Mouse (Mus musculus) hindbrain, embryonic 11.5 days (tissue): ENCODE data around the gene Eomes. TPM values are rescaled to one million over a fixed set of nuclear protein-coding genes. Genes with fewer than 3 reads are reported as not detected.

ENCODE experiments used
- ATAC-seq: fragments of 200-750 bp; cut with Nextera tagmentation; 2 replicates; pipeline ENCODE4 v1.8.0; 2017; ENCODE audit warnings: mild to moderate bottlenecking, moderate TSS enrichment, moderate library complexity; ENCODE audit not compliant: low FRiP score
- DNase-seq: peaks from one replicate; pipeline ENCODE4 v3.0.0-alpha.2; 2015; ENCODE audit warnings: low spot score
- H3K27ac ChIP-seq: fragments of 300-500 bp; sonication (generic); 2 replicates; pipeline ENCODE4 v1.5.1; 2014; ENCODE audit warnings: mild to moderate bottlenecking, low read depth, low read length
- H3K27me3 ChIP-seq: fragments of 300-500 bp; sonication (generic); 2 replicates; pipeline ENCODE4 v1.6.1; 2014; ENCODE audit warnings: mild to moderate bottlenecking, low read length, moderate library complexity, mixed read lengths; ENCODE audit not compliant: control insufficient read depth, insufficient read depth
- H3K36me3 ChIP-seq: fragments of 300-500 bp; sonication (generic); 2 replicates; pipeline ENCODE4 v1.6.1; 2014; ENCODE audit warnings: mild to moderate bottlenecking, low read length, moderate library complexity, mixed read lengths; ENCODE audit not compliant: control insufficient read depth, insufficient read depth
- H3K4me1 ChIP-seq: fragments of 300-500 bp; sonication (generic); replicated peaks from 2 replicates; pipeline ENCODE4 v1.6.1; 2014; ENCODE audit warnings: low read length, mixed read lengths; ENCODE audit not compliant: control insufficient read depth, insufficient read depth
- H3K4me2 ChIP-seq: fragments of 300-500 bp; sonication (generic); replicated peaks from 2 replicates; pipeline ENCODE4 v1.6.1; 2014; ENCODE audit warnings: mild to moderate bottlenecking, low read depth, low read length
- H3K4me3 ChIP-seq: fragments of 300-500 bp; sonication (generic); 2 replicates; pipeline ENCODE4 v1.5.1; 2014; ENCODE audit warnings: low read depth, low read length
- H3K9ac ChIP-seq: fragments of 300-500 bp; sonication (generic); 2 replicates; pipeline ENCODE4 v1.6.1; 2014; ENCODE audit warnings: low read depth, low read length
- H3K9me3 ChIP-seq: fragments of 300-500 bp; sonication (generic); 2 replicates; pipeline ENCODE4 v1.6.1; 2016; ENCODE audit warnings: low read length; ENCODE audit not compliant: control insufficient read depth
- WGBS: fragments of 180-500 bp; shearing (Covaris S2); extraction: QIAGEN DNeasy Blood & Tissue Kit; methylation state at CpG from one replicate; pipeline ENCODE4 v1.1.7; 2014; 5-methylcytosine and 5-hydroxymethylcytosine counted together
- polyA plus RNA-seq: library from polyadenylated mRNA; unstranded; fragments of >200 nt; fragmentation: Nextera tagmentation; extraction: Ambion mirVana; gene quantifications from 2 replicates; pipeline ENCODE4 v1.2.1, GENCODE M21; 2014

The Eomes gene
- polyA plus RNA-seq, 1 experiment from 2014 or later = 0.11 TPM

- no peaks in the 10 kb centered on the region for H3K27me3 ChIP-seq
- peak overlapping the region; percentile 54; the same call in 1 of the 2 replicates for H3K27ac ChIP-seq
- no peaks in the 10 kb centered on the region for H3K36me3 ChIP-seq
- DNase-seq (peak; percentile 57), ATAC-seq (peak; percentile 76)
- H3K4me2 ChIP-seq = peak overlapping the region; percentile 85
- peak overlapping the region; percentile 97 for H3K4me3 ChIP-seq
- no peaks in the 10 kb centered on the region for H3K9me3 ChIP-seq
- no peaks in the 10 kb centered on the region for H3K4me1 ChIP-seq
- WGBS = under 1% methylated on average over 44 of the region's 57 CpGs
- peak overlapping the region; percentile 94 for H3K9ac ChIP-seq
These were observed 28.6 kb downstream of the Eomes start for GRCm38 (mm10) chr9:118506404-118507231.

DNA sequence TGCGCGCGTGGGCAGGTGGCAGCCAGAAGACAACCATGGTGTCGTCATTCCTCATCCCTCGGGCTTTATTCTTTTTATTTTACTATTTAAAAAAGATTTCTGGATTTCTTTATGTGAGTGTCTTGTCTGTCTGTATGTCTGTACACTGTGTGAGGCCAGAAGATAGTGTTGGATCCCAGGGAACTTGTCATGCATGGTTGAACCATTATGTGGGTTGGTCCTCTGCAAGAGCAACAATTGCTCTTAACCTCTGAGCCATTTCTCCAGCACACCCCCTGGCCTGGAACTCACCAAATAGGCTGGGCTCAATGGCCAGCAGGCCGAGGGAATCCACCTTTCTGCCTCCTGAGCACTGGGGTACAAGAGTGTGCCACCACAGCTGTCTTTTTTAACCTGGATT, 29.5 kb downstream of the Eomes start:
- Histone ChIP-seq H3K36me3 (no peaks in the 10 kb centered on the region), H3K9ac (no peak overlapping the region), H3K9me3 (no peaks in the 10 kb centered on the region), H3K27ac (no peak overlapping the region), H3K4me2 (peak overlapping the region; percentile 85), H3K4me3 (no peak overlapping the region; the same call in 1 of the 2 replicates), H3K27me3 (no peaks in the 10 kb centered on the region), H3K4me1 (no peaks in the 10 kb centered on the region)
- ATAC-seq = no peak
- DNase-seq = no peak
- WGBS = 72% methylated on average over 6 of the region's 6 CpGs

GRCm38 (mm10) chr9:118508601-118509000, 30.6 kb downstream of the Eomes start:
- H3K4me3 ChIP-seq = no peak overlapping the region
- no peaks in the 10 kb centered on the region for H3K36me3 ChIP-seq
- H3K4me1 ChIP-seq = no peaks in the 10 kb centered on the region
- DNase-seq (no peak), ATAC-seq (no peak)
- no peak overlapping the region for H3K27ac ChIP-seq
- H3K27me3 ChIP-seq = no peaks in the 10 kb centered on the region
- no peak overlapping the region for H3K4me2 ChIP-seq
- no peaks in the 10 kb centered on the region for H3K9me3 ChIP-seq
- WGBS = 90% methylated on average over 7 of the region's 7 CpGs
- H3K9ac ChIP-seq = no peak overlapping the region

GRCm38 (mm10) chr9:118510941-118511690, 33.1 kb downstream of the Eomes start:
- Histone ChIP-seq H3K27me3 (no peaks in the 10 kb centered on the region), H3K9me3 (no peaks in the 10 kb centered on the region), H3K4me2 (no peak overlapping the region), H3K36me3 (peaks cover 2% of the 10 kb centered on the region; the same call in 1 of the 2 replicates), H3K4me3 (no peak overlapping the region), H3K4me1 (no peaks in the 10 kb centered on the region), H3K27ac (no peak overlapping the region), H3K9ac (no peak overlapping the region)
- WGBS = 75% methylated on average over 15 of the region's 15 CpGs
- DNase-seq (no peak), ATAC-seq (no peak)

- no peak overlapping the region for H3K4me3 ChIP-seq
- no peaks in the 10 kb centered on the region for H3K27me3 ChIP-seq
- no peak overlapping the region for H3K9ac ChIP-seq
- ATAC-seq (no peak), DNase-seq (no peak)
- 84% methylated on average over 3 of the region's 3 CpGs for WGBS
- H3K27ac ChIP-seq = no peak overlapping the region
- peaks cover 2% of the 10 kb centered on the region; the same call in 1 of the 2 replicates for H3K36me3 ChIP-seq
- no peak overlapping the region for H3K4me2 ChIP-seq
- no peaks in the 10 kb centered on the region for H3K4me1 ChIP-seq
- no peaks in the 10 kb centered on the region for H3K9me3 ChIP-seq
These were observed 34.7 kb downstream of the Eomes start for GRCm38 (mm10) chr9:118512681-118513233.

DNA sequence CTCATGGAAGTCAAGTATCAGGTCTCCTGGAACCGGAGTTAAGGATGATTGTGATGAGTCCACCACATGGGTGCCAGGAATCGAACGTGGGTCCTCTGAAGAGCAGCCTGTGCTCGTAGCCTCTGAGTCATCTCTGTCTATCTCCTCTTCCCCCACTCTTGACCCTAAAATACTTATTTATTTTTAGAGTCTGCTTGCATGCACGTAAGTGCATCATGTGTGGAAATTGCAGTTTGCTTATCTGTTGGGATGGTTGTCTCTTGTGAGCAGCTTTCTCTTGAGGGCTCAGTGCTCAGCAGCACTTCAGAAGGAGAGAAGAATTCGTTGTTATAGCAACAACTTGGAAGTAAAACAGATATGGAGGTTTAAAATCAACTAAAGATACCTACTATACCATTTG, 37.5 kb downstream of the Eomes start:
- DNase-seq (no peak), ATAC-seq (no peak)
- H3K9me3 ChIP-seq = no peaks in the 10 kb centered on the region
- H3K4me1 ChIP-seq = no peaks in the 10 kb centered on the region
- H3K27ac ChIP-seq = no peak overlapping the region
- no peak overlapping the region for H3K9ac ChIP-seq
- H3K4me2 ChIP-seq = no peak overlapping the region
- WGBS = 91% methylated on average over 6 of the region's 6 CpGs
- peaks cover 2% of the 10 kb centered on the region; the same call in 1 of the 2 replicates for H3K36me3 ChIP-seq
- no peak overlapping the region for H3K4me3 ChIP-seq
- H3K27me3 ChIP-seq = no peaks in the 10 kb centered on the region

GRCm38 (mm10) chr9:118516162-118516561, 38.1 kb downstream of the Eomes start:
- Histone ChIP-seq H3K4me1 (no peaks in the 10 kb centered on the region), H3K4me2 (no peak overlapping the region), H3K4me3 (no peak overlapping the region), H3K9me3 (no peaks in the 10 kb centered on the region), H3K36me3 (peaks cover 2% of the 10 kb centered on the region; the same call in 1 of the 2 replicates), H3K9ac (no peak overlapping the region), H3K27me3 (no peaks in the 10 kb centered on the region), H3K27ac (no peak overlapping the region)
- ATAC-seq (no peak), DNase-seq (no peak)
- 94% methylated on average over 3 of the region's 3 CpGs for WGBS

- no peaks in the 10 kb centered on the region for H3K27me3 ChIP-seq
- WGBS = 83% methylated on average over 8 of the region's 8 CpGs
- DNase-seq (no peak), ATAC-seq (no peak)
- H3K36me3 ChIP-seq = peaks cover 2% of the 10 kb centered on the region; the same call in 1 of the 2 replicates
- H3K27ac ChIP-seq = no peak overlapping the region
- H3K9me3 ChIP-seq = no peaks in the 10 kb centered on the region
- no peak overlapping the region for H3K4me2 ChIP-seq
- no peak overlapping the region for H3K9ac ChIP-seq
- H3K4me3 ChIP-seq = no peak overlapping the region
- no peaks in the 10 kb centered on the region for H3K4me1 ChIP-seq
These were observed 39.6 kb downstream of the Eomes start for GRCm38 (mm10) chr9:118517619-118518018.
